Mouse (Mus musculus) myocyte (in vitro differentiated cells): Measurements from ENCODE around the gene Ces1e. TPM values are rescaled to one million over a fixed set of nuclear protein-coding genes. Genes with fewer than 3 reads are reported as not detected.
"Not testable (repeated sequence)": the region's sequence is repeated elsewhere in the genome, so short reads cannot be mapped to it uniquely, and the experiment has no call there.

Source experiments
- H3K27me3 ChIP-seq: one replicate; pipeline ENCODE4 v1.6.1; 2011; ENCODE audit not compliant: control insufficient read depth, insufficient read depth, insufficient read length
- H3K36me3 ChIP-seq: one replicate; pipeline ENCODE4 v1.6.1; 2011; ENCODE audit not compliant: control insufficient read depth, insufficient read depth
- H3K4me2 ChIP-seq: one replicate; pipeline ENCODE4 v1.6.1; 2011; ENCODE audit warnings: low read depth, control low read depth
- H3K4me3 ChIP-seq: one replicate; pipeline ENCODE4 v1.5.1; 2011; ENCODE audit warnings: mild to moderate bottlenecking, control low read depth, moderate library complexity
- H3K79me2 ChIP-seq: one replicate; pipeline ENCODE4 v1.6.1; 2011; ENCODE audit not compliant: control insufficient read depth, insufficient read depth
- H3ac ChIP-seq: one replicate; pipeline ENCODE4 v1.6.1; 2011; ENCODE audit not compliant: control insufficient read depth, insufficient read length
- CEBPB ChIP-seq: IDR thresholded peaks from 2 replicates; pipeline ENCODE4 v1.6.1; 2011; ENCODE audit warnings: mild to moderate bottlenecking, moderate library complexity; ENCODE audit not compliant: poor library complexity, insufficient read depth, severe bottlenecking
- E2F4 ChIP-seq: IDR thresholded peaks from one replicate; pipeline ENCODE4 v1.6.1; 2011; ENCODE audit warnings: mild to moderate bottlenecking, control low read depth, moderate library complexity; ENCODE audit not compliant: insufficient read depth
- MAX ChIP-seq: IDR thresholded peaks from one replicate; pipeline ENCODE4 v1.6.1; 2011; ENCODE audit warnings: low read depth, mild to moderate bottlenecking, control low read depth
- MYOD1 ChIP-seq, 3 experiments: IDR thresholded peaks; one replicate each; pipeline ENCODE4 v1.6.1; 2011; ENCODE audit warnings: control low read depth in 2 of 3, low read depth in 2 of 3, mild to moderate bottlenecking in 2 of 3, moderate library complexity in 1 of 3; ENCODE audit not compliant: insufficient read length in 2 of 3, control insufficient read depth in 1 of 3
- MYOG ChIP-seq, 3 experiments: IDR thresholded peaks; one replicate each; pipeline ENCODE4 v1.6.1; 2011; ENCODE audit warnings: control low read depth in 2 of 3, low read depth in 2 of 3, mild to moderate bottlenecking in 2 of 3; ENCODE audit not compliant: insufficient read length in 2 of 3, control insufficient read depth in 1 of 3, insufficient read depth in 1 of 3
- POLR2A ChIP-seq: IDR thresholded peaks from one replicate; pipeline ENCODE4 v1.6.1; 2011; ENCODE audit warnings: low read depth, mild to moderate bottlenecking, control low read depth, moderate library complexity; ENCODE audit not compliant: insufficient read length
- POLR2AphosphoS2 ChIP-seq: IDR thresholded peaks from one replicate; pipeline ENCODE4 v1.6.1; 2011; ENCODE audit warnings: low read depth, control low read depth; ENCODE audit not compliant: insufficient read length
- REST ChIP-seq: IDR thresholded peaks from one replicate; pipeline ENCODE4 v1.6.1; 2011; ENCODE audit warnings: mild to moderate bottlenecking, control low read depth, moderate library complexity; ENCODE audit not compliant: insufficient read depth, insufficient read length
- SRF ChIP-seq: IDR thresholded peaks from one replicate; pipeline ENCODE4 v1.6.1; 2011; ENCODE audit warnings: low read depth; ENCODE audit not compliant: control insufficient read depth, insufficient read length
- TCF12 ChIP-seq: IDR thresholded peaks from one replicate; pipeline ENCODE4 v1.6.1; 2011; ENCODE audit warnings: mild to moderate bottlenecking, control low read depth; ENCODE audit not compliant: poor library complexity, insufficient read depth, severe bottlenecking
- TCF3 ChIP-seq: IDR thresholded peaks from one replicate; pipeline ENCODE4 v1.6.1; 2011; ENCODE audit warnings: low read depth, control low read depth; ENCODE audit not compliant: insufficient read length
- USF1 ChIP-seq: IDR thresholded peaks from one replicate; pipeline ENCODE4 v1.6.1; 2011; ENCODE audit warnings: low read depth, mild to moderate bottlenecking, control low read depth, moderate library complexity
- polyA plus RNA-seq: library from polyadenylated mRNA; unstranded; fragments of >200 nt; fragmentation: generic; extraction: Trizol; gene quantifications from one replicate; pipeline ENCODE4 v1.2.1, GENCODE M21; 2012; ENCODE audit warnings: missing spikeins

Ces1e gene
- polyA plus RNA-seq, 1 experiment = not detected

GRCm38 (mm10) chr8:93217375-93217774 is 12.0 kb downstream of the Ces1e start:
- Histone ChIP-seq H3K27me3 (no peaks in the 10 kb centered on the region), H3K36me3 (no peaks in the 10 kb centered on the region), H3K4me3 (no peak overlapping the region), H3ac (no peak overlapping the region), H3K79me2 (no peaks in the 10 kb centered on the region), H3K4me2 (no peak overlapping the region)
- no peak for TF ChIP-seq POLR2AphosphoS2
- TF ChIP-seq MYOD1 (IDR thresholded peaks at IDR 0.05; ENCODE audit: control insufficient read depth in 1 of 3, insufficient read length in 2 of 3, low read depth in 2 of 3) = no peak
- no peak for TF ChIP-seq USF1
- no peak for TF ChIP-seq REST

GRCm38 (mm10) chr8:93211091-93211490 is 18.3 kb downstream of the Ces1e start:
- H3K27me3 ChIP-seq = no peaks in the 10 kb centered on the region
- H3K4me3 ChIP-seq = no peak overlapping the region
- H3K79me2 ChIP-seq = no peaks in the 10 kb centered on the region
- H3K36me3 ChIP-seq = no peaks in the 10 kb centered on the region
- H3ac ChIP-seq = no peak overlapping the region
- TF ChIP-seq USF1 (no peak), REST (no peak), MYOD1 (IDR thresholded peaks at IDR 0.05; ENCODE audit: control insufficient read depth in 1 of 3, insufficient read length in 2 of 3, low read depth in 2 of 3) (no peak), POLR2A (no peak), TCF3 (no peak)
- no peak overlapping the region for H3K4me2 ChIP-seq

- not testable (repeated sequence) for H3ac ChIP-seq, H3K27me3 ChIP-seq, H3K4me2 ChIP-seq, H3K4me3 ChIP-seq, H3K36me3 ChIP-seq, H3K79me2 ChIP-seq
Measured at GRCm38 (mm10) chr8:93199146-93199545, 30.3 kb downstream of the Ces1e start.

GRCm38 (mm10) chr8:93197685-93198525 is 31.5 kb downstream of the Ces1e start, which contains the start of gene Ces1d:
Ces1d (minus strand) TSS chr8:93197838.
- Histone ChIP-seq H3K4me3 (no peak within 1 kb of the TSS), H3K27me3 (no peaks in the 10 kb centered on the region), H3K36me3 (no peaks in the 10 kb centered on the region), H3K79me2 (no peaks in the 10 kb centered on the region), H3K4me2 (no peak within 1 kb of the TSS), H3ac (no peak within 1 kb of the TSS)
- no peak for TF ChIP-seq TCF3
- no peak for TF ChIP-seq REST
- TF ChIP-seq E2F4 = no peak
- no peak for TF ChIP-seq MYOG (IDR thresholded peaks at IDR 0.05; ENCODE audit: control insufficient read depth in 1 of 3, insufficient read depth in 1 of 3, insufficient read length in 2 of 3, low read depth in 2 of 3)
- TF ChIP-seq POLR2A = no peak
- TF ChIP-seq POLR2AphosphoS2 = no peak
- no peak for TF ChIP-seq TCF12
- no peak for TF ChIP-seq SRF
- TF ChIP-seq USF1 = no peak
- TF ChIP-seq CEBPB = no peak
- TF ChIP-seq MYOD1 (IDR thresholded peaks at IDR 0.05; ENCODE audit: control insufficient read depth in 1 of 3, insufficient read length in 2 of 3, low read depth in 2 of 3) = no peak
- TF ChIP-seq MAX = no peak

GRCm38 (mm10) chr8:93196436-93196835 is 33.0 kb downstream of the Ces1e start:
- Histone ChIP-seq H3K36me3 (no peaks in the 10 kb centered on the region), H3K4me2 (no peak overlapping the region), H3K4me3 (no peak overlapping the region), H3K79me2 (no peaks in the 10 kb centered on the region), H3ac (no peak overlapping the region), H3K27me3 (no peaks in the 10 kb centered on the region)
- TF ChIP-seq SRF (no peak), POLR2AphosphoS2 (no peak), TCF12 (no peak), MAX (no peak), E2F4 (no peak), TCF3 (no peak), USF1 (no peak), POLR2A (no peak), REST (no peak)

GRCm38 (mm10) chr8:93180581-93181129 is 48.8 kb downstream of the Ces1e start:
- H3K4me3 ChIP-seq = no peak overlapping the region
- TF ChIP-seq USF1 (no peak), POLR2AphosphoS2 (no peak), CEBPB (no peak)
- H3K36me3 ChIP-seq = no peaks in the 10 kb centered on the region

More at GRCm38 (mm10) chr8:93180581-93181129, 48.8 kb downstream of the Ces1e start:
- no peak overlapping the region for H3ac ChIP-seq
- no peaks in the 10 kb centered on the region for H3K27me3 ChIP-seq
- H3K79me2 ChIP-seq = no peaks in the 10 kb centered on the region
- H3K4me2 ChIP-seq = no peak overlapping the region
